Mouse (Mus musculus): Measurements from ENCODE around the gene D330045A20Rik. TPM values are rescaled to one million over a fixed set of nuclear protein-coding genes. Genes with fewer than 3 reads are reported as not detected.

Gene D330045A20Rik
- not detected in 2 replicates for polyA plus RNA-seq (2012; rRNA removed; ENCODE audit: low replicate concordance)

GRCm38 (mm10) chrX:139480022-139480894 is at the start of gene D330045A20Rik:
Gene D330045A20Rik (plus strand): TSS chrX:139480367.

GRCm38 (mm10) chrX:139562925-139563461 is 82.8 kb downstream of the D330045A20Rik start, which contains the start of gene Rnf128:
Gene Rnf128 (plus strand): TSS chrX:139563316.

Other genes starting within 250 kb of the D330045A20Rik start
- gene Trap1a, start 146.7 kb upstream of the D330045A20Rik start, polyA plus RNA-seq (2012; rRNA removed; ENCODE audit: low replicate concordance), result not detected in 2 replicates
- gene Rnf128, start 82.9 kb downstream of the D330045A20Rik start, polyA plus RNA-seq (2012; rRNA removed; ENCODE audit: low replicate concordance), result 1.7 and 2.6 TPM in 2 replicates
- gene Tbc1d8b, start 204.6 kb downstream of the D330045A20Rik start, polyA plus RNA-seq (2012; rRNA removed; ENCODE audit: low replicate concordance), result 0.63 and 2.4 TPM in 2 replicates
- gene Gm15013, start 234.1 kb downstream of the D330045A20Rik start, polyA plus RNA-seq (2012; rRNA removed; ENCODE audit: low replicate concordance), result 0.66 TPM in 1 of 2 replicates, not detected in the other

All from mammary gland, adult 2 months (tissue).